Mouse (Mus musculus): ENCODE results near the gene Plcg1. TPM values are rescaled to one million over a fixed set of nuclear protein-coding genes. Genes with fewer than 3 reads are reported as not detected.

The Plcg1 gene
- 6.2 TPM for polyA plus RNA-seq (2014; fragmentation: Illumina TruSeq; extraction: RNeasy Lipid Tissue Mini Kit (QIAGEN cat#74804); ENCODE audit: low read depth, low replicate concordance)

DNA sequence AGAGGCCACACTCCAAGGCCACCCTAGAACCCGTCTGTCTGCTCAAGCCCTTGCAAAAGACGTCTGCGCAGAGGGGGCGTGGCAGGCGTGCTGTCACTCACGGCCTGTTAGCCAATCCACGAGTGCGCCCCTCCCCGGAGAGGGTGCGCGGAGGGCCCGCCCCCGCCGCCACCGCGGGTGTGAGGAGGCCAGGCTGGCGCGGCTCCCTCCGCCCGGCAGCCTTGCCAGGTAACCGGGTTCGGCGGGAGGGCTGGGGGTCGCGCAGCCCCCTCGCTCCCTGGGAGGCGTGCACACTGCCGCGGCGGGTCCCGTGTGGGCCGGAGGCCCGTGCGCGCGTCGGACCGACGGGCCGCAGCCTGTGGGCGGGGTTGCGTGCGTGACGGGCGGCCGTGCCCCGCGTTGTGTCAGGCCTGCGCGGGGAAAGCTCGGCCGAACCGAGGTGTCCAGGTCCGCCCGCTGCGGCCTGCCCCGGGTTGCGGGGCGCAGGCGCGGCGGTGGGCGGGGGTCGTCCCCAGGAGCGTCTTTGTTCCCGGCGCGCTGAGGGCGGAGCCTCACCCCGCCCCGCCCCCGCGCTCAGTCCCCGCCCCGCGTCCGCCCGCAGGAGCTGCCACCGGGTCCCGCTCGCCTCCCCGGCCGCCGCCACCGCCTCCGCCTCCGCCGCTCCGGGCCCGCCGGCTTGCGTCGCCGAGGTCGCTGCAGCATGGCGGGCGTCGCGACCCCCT is at the start of gene Plcg1:
Plcg1 (plus strand) TSS at position 184 of the 722 bp plus-strand sequence.

Other genes starting within 250 kb of the Plcg1 start
- 102 TPM for gene Top1, start 85.4 kb upstream of the Plcg1 start, polyA plus RNA-seq (2014; fragmentation: Illumina TruSeq; extraction: RNeasy Lipid Tissue Mini Kit (QIAGEN cat#74804); ENCODE audit: low read depth, low replicate concordance)
- gene Zhx3, start 141.7 kb downstream of the Plcg1 start, polyA plus RNA-seq (2014; fragmentation: Illumina TruSeq; extraction: RNeasy Lipid Tissue Mini Kit (QIAGEN cat#74804); ENCODE audit: low read depth, low replicate concordance): 33.8 TPM
- 0.69 TPM for gene Lpin3, start 149.4 kb downstream of the Plcg1 start, polyA plus RNA-seq (2014; fragmentation: Illumina TruSeq; extraction: RNeasy Lipid Tissue Mini Kit (QIAGEN cat#74804); ENCODE audit: low read depth, low replicate concordance)
- gene Emilin3, start 181.0 kb downstream of the Plcg1 start, polyA plus RNA-seq (2014; fragmentation: Illumina TruSeq; extraction: RNeasy Lipid Tissue Mini Kit (QIAGEN cat#74804); ENCODE audit: low read depth, low replicate concordance): 0.74 TPM